Mouse (Mus musculus) CD8-positive naive resting alpha-beta T cell, adult 2 months (primary cell): ENCODE results near the gene Cds1.
"Not testable (repeated sequence)": the region's sequence is repeated elsewhere in the genome, so short reads cannot be mapped to it uniquely, and the experiment has no call there.

Experiments used
- DNase-seq, 2 experiments: peaks; one replicate each; pipeline ENCODE4 v3.0.0; 2022; ENCODE audit warnings: low read depth in 2 of 2, low spot score in 2 of 2

Gene Cds1

GRCm38 (mm10) chr5:101826531-101826970 is 61.6 kb downstream of the Cds1 start:
- DNase-seq = no peak

- DNase-seq = no peak
Measured at GRCm38 (mm10) chr5:101827477-101827876, 62.5 kb downstream of the Cds1 start.

DNA sequence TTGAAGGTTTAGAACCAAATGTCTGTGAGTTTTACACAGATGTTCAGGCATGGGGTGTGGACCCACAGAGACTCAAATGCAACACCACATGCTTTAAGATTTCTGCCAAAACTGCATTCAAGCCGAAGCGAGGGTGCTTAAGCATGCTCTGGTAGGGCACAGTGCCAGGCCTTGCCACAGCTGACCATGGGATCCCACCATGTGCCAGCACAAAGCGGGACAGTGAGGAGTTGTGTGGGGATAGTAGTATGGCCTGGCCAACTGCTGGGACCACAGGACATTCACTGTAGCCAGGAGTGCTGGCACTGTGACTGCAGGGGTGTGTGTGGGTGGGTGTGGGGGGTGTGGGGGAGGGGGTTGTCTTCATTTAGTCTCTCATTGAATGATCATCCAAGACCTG is 64.0 kb downstream of the Cds1 start:
- no peak for DNase-seq

DNA sequence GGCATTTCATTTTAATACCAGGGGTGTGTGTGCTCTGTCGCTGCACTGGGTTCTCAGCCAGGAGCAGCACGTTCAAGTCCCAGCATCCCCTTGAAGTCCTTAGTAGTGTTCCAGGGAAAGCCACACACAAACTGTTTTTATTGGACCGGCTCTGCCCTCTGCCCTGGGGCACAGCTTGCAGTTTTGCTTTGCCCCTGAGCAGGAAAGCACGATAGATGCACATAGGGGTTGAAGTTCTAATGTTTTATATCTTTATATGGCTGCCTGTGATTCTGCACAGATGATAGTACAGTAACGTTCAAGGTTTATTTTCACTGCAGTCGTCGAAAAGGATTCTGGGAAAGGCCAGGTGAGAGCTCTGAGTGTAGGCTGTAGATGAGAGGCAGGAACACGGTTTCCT is 65.2 kb downstream of the Cds1 start:
- no peak for DNase-seq

GRCm38 (mm10) chr5:101832042-101832441 is 67.1 kb downstream of the Cds1 start:
- no peak for DNase-seq

- DNase-seq = no peak
Measured at GRCm38 (mm10) chr5:101832991-101833390, 68.1 kb downstream of the Cds1 start.

DNA sequence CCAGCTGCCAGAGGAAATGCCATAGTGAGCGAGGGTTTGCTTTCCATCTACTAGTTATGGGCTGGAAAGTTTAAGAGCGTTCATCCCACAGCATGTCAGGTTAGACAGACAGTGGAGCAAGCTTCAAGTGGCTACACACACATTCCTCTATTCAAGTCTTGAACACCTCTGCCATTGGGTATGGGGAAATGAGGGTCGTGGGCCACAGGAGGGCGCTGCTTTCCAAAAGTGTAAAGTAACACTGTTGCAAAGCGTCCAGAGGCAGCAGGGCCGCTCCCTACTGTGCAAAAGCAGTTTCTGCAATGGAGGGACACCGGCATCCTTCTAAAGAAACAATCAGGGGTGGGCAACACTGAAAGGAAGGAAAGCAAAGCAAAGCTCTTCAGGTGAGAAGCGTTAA is 68.9 kb downstream of the Cds1 start:
- DNase-seq = no peak

- DNase-seq = no peak
Measured at GRCm38 (mm10) chr5:101836221-101836620, 71.3 kb downstream of the Cds1 start.

DNA sequence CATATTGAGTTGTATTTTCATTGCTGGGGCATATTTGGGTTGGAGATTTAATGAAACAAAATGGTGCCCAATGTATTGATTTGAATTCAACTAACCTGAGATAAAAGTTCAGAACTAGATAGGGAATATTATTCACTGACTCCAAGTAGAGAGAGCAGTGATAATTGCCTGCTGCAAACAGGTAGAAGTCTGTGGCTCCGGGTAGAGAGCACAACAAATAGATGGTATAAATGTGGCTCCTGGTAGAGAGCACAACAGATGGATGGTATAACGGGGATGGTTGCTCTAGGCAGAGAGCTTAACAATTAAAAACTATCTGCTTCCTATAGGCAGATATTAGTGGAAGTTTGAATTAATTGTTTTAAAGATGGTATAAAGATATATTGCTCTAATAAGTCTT is 72.7 kb downstream of the Cds1 start:
- DNase-seq = not testable (repeated sequence)

DNA sequence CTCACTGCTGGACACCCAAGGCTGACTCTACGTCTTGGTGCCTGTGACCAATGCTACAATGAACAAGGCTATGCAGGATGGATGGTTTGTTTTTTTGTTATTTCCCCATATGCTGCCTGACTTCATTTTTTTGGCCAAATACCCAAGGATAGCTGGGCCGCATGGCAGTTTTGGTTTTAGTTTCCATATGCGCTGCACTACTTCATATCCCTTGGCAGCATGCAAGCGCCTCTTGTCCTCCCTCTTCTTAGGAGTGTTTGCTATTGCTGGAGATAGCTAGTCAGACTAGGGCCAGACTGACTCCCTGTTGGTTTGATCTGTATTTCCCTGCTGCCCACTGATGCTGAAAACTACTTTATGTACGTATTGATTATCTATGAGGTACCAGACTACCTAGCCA is 75.5 kb downstream of the Cds1 start:
- DNase-seq = no peak

DNA sequence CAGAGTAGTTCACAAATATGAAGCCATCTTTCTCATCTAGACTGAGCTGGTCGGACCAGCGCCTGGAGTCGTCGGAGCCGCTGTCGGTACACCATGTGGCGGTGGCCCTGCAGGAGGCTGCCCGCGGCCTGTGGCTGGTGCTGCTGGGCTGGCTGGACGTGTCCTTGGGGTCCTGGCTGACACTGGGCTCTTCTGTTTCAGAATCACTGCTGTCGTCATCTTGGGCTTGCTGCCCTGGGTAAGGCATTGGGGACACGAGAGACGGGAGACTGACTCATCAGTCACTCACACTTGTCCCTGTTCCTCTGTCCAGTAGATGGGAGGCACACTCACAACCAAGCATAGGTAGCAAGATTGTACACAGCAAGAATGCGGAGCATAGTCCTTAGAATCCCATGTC is 80.1 kb downstream of the Cds1 start:
- no peak for DNase-seq

DNA sequence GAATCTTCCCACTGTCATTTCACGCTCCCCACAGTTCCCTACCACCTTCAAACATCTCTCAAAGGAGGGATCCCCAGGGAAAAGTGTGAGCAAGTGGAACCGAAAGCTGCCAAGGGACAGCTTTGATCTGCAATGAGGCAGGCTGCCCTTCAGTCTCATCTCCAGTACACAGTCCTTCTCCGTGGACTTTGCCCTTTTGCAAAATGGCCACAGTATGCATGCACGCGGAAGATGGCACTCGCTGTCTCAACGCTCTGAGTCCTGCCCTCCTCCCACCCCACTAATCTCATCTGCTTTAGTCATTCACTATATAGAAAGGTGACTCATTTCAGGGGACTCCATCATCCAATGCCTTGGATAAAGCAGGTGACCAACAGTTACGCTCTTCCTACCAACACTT is 81.0 kb downstream of the Cds1 start:
- DNase-seq = no peak

DNA sequence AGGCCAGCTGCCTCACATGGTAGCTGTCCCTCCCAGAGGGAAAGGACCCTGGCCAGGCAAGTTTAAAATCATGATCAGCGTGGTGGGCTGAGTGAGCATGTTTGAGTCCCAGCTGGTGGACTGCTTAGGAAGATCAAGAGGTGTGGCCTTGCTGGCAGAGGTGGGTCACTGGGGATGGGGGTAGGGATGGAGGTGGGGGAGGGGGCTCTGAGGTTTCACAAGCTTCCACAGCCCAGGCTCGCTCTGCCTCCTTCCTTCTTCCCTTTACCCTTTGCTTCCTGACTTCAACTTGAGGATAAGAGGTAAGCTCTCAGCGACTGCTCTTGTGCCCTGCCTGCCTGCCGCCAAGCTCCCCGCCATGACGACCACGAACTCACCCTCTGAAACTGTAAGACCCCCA is 82.4 kb downstream of the Cds1 start:
- no peak for DNase-seq

DNA sequence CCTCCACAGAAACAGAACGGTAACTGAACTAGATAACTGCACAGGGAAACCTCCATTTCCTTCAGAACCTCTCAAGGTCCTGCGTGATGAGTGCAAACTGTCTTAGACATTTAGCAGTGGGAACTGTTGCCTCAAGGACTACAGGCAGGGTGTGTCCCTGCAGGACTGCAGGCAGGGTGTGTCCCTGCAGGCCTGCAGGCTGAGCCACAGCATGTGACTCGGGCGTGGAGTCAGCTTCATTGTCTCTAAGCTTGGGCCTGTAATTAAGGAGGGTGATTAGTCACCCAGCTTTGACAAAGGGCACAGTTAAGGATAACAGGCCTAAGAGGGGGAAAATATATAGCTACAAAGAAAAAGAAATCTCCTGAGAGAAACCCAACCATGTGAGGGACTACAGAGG is 82.8 kb downstream of the Cds1 start:
- no peak for DNase-seq

DNA sequence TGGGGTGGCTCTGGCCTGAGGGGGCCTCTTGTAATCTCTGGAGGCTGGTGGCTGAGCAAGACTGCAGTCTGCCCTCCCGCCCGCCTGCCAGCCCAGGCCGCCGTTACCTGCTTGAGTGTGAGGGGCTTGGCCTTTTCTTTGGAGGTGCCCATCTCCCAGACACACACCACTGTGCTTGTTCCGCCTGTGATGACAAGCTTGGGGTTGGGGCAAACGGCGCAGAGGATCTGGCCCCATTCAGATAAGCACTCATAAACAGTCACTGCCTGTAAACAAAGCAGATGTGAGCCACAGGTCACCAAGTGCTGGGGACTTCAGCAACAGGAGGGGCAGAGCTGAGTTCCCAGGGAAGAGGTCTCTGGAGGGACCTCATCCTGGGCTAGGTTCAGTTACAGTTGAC is 86.2 kb downstream of the Cds1 start:
- no peak for DNase-seq

GRCm38 (mm10) chr5:101852116-101852680 is 87.3 kb downstream of the Cds1 start:
- DNase-seq = no peak

DNA sequence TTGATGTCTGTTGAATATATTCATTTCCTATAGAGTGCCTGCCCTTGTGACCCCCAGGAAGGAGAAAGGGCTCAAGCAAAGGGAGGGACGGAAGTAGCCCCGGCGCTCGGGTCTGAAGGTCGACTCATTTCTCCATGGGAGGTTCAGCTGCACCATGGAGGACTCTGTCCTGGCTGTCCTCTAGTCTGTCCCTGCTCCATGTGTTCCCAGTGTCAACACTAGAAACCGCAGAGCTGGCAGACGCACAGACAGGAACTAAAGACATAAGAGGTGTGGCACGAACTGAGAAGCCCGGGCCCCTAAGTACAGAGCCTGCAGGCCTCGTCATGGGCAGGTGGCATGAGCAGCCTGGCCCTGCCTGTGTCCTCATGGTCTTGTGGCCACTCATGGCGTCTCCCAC is 89.2 kb downstream of the Cds1 start:
- no peak for DNase-seq

DNA sequence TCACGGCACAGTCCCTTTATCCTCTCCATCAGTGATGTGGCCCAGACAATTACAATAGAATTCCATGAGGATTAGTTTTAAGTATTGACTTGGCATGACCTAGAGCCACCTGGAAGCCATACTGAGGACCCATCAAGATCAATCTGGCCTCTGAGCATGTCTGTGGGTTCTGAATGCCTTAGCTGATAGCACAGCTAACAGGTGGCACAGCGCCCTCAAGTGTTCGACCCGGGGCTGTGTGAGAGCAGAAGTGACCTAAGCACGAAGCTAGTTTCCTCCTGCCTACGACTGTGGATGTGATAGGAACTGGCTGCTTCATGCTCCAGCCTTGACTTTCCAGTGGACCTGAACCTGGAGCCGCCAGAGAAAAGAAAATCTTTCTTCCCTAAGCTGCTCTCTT is 89.7 kb downstream of the Cds1 start:
- DNase-seq = no peak

DNA sequence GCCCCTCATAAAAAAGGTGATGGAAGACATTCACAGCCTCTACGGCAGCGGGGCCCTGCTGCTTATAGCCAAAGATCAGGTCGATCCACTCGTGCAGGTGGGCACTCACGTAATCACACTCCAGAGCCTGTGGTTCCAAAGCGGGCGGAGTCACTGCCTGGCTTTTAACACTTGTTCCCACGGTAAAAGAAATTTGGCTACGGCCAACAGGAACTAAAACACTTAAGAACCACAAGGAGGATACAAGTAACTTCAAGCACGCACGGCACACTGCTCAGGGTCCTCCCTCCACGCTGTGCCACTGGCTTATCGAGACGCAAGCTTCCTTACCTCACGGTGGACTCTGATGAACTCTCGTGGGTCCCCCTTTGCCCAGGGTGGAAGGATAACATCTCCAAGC is 90.5 kb downstream of the Cds1 start:
- no peak for DNase-seq

GRCm38 (mm10) chr5:101858891-101859436 is 94.0 kb downstream of the Cds1 start:
- DNase-seq = no peak

- no peak for DNase-seq
Measured at GRCm38 (mm10) chr5:101861786-101862571, 97.0 kb downstream of the Cds1 start.

DNA sequence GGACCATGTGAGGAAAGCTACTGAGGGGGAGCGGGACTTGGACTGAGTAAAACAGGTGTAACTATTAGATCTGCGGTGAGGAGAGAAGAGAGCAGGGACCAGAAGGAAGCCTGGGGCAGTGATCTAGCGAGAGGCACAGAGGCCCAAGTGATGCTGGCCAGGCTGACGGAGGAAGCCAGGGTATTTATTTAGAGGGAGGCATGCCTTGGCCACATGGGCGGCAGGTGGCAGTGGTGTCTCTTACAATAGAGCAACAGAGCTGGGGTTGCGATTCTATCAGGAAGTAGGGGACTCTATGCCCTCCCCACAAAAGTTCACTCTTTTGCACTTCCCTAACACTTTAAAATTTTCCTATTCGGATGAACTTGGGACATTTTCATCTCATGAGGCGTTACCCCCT is 97.7 kb downstream of the Cds1 start:
- DNase-seq = no peak

DNA sequence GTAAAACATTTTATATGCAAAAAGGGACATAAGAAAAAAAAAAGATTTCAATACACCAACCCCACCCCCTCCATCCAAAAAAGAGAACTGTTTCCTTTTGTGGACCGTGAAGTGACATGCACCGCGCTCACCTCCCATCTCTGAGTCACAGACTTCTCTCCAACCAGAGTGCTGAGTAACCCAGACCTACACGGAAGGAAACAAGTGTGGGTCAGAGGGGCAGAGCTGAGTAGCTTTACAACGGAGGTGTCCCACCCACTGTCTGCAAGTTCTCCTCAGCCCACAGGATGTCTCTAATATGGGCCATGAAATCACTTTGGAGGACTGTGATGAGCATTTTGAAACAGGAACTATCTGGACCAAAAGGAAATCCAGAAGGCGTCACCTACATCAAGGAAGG is 99.0 kb downstream of the Cds1 start:
- DNase-seq = no peak
